Mouse (Mus musculus) CH12F3 (cell line): Measurements from ENCODE around the gene Arpc4.

Source experiments
- in situ Hi-C: fragments of 300-500 bp; cut with MboI; formaldehyde crosslinking; loops from 2 replicates; pipeline ENCODE4 v1.14.3; 2020; ENCODE audit warnings: low sequenced_read_pairs

Arpc4 gene

DNA sequence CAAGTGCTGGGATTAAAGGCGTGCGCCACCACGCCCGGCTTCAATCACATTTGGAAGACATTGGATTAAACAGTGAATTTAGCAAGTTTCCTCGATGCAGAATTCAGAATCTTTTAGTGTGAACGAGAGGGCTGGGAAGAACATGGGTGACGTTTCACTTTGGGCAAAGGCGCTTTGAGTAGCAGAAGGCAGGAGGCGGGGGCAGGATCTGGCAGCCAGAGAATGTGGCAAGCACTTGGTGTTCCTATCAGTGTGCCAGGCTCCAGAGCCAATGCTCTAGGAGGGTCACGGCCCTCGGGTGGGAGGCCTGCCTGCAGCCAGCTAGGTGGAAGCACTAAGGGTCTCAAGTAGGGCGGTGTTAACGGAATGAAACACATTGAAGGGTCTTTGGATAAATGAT is 24.2 kb downstream of the Arpc4 start:
- in situ Hi-C loops, result no loop called here

DNA sequence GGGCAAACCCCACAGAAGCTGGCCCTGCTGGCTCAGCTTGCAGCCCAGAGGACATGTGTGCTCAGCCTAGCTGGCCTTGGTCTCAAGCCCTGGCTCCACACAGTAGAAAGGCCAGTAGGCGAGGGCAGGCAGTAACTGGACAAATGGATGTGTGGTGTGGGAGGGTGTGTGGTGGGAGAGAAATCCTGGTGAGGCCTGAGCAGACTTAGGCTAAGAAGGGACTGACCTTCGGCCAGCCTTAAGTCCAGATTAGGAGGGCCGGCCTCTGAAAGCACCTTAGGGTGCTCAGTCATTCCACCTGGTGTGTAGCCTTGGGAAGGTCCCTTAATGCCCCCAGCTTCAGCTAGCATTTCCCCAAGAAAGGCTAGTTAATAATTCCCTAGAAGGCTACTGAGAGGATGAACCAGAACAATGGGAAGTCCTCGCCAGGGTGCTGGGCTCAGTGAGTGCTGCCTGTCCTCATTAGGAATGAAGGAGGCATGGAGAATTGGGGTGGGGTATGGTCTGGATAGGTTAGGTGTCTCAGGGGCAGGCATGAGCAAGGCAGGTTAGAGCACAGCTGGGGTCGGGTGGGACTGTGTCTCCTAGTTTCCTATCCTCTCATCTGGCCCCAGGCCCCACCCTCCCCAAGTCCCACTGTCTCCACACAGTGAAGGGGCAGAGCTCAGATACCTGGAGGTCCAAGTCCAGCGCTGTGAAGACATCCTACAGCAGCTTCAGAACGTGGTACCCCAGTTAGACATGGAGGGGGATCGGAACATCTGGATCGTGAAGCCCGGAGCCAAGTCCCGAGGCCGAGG is 26.9 kb downstream of the Arpc4 start:
- in situ Hi-C loops, result no loop called here

DNA sequence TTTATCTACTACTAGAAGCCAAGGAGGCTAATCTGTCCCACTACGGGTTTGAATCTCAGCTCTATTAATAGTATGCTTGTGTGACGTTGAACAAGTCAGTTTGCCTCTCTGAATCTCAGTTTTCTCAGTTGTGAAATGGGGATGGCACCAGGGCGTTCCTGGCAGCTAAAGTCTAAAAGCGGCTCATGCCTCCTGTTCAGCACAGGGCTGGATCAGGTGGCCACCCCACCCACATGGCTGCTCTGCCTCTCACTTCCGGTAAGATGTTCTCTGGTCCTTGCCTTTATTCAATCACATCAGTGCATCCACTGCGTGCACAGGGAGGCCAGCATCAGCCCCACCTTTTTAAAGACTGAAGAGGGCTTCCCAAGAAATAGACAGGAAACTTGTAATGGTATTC is 27.6 kb downstream of the Arpc4 start:
- in situ Hi-C loops, result no loop called here

DNA sequence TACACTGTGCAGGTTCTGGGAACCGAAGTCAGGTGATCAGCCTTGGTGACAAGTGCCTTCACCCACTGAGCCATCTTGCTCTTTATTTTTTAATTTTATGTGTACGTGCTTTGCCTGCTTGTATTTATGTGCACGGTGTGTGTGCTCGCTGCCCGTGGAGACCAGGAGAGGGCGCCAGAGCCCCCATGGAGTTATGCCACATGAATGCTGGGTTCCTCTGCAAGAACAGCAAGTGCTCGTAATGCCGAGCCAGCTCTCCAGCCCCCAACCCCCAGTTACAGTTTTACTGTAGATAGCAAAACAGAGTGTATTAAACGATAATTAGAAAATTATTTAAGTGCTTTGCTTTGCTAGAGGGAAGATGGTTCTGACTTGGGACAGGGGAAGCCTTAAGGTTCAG is 28.8 kb downstream of the Arpc4 start:
- in situ Hi-C loops, result no loop called here

DNA sequence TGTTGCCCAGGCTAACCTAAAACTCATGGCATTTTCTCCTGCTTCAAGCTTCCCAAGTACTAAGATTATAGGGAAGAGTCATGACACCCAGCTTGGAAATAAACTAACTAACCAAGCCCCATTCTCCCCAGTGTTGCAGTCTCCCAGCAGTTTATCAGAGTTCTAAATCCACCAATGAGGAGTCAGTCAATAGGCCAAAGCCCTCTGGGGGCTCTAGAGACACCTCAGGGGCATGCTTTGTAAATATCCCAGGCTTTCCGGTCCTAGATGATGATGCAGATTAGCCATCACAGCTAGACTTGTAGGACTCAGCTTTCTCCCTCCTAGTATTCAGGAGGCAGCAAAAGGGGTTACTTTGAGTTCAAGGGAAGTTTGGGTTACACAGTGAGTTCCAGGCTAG is 32.1 kb downstream of the Arpc4 start:
- in situ Hi-C loops, result no loop called here

DNA sequence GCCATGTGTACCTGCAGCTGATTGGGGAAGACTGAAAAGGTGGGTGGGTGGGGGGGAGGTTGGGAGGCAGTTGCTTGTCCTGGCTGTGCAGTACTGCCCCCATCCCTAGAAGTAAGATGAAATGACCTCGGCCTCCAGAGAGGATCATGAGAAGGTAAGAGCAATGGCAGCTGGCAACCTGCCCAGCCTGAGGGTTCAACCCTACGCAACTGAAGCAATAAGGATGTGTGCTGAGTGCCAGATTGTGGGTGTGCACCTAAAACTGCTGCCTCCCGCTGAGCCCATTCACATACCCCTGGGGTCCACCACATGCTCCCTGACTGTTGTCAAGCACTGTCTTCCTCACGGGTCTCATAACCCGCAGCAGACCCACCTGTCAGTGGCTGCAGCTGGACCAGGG is 38.5 kb downstream of the Arpc4 start:
- in situ Hi-C loops, result no loop called here

DNA sequence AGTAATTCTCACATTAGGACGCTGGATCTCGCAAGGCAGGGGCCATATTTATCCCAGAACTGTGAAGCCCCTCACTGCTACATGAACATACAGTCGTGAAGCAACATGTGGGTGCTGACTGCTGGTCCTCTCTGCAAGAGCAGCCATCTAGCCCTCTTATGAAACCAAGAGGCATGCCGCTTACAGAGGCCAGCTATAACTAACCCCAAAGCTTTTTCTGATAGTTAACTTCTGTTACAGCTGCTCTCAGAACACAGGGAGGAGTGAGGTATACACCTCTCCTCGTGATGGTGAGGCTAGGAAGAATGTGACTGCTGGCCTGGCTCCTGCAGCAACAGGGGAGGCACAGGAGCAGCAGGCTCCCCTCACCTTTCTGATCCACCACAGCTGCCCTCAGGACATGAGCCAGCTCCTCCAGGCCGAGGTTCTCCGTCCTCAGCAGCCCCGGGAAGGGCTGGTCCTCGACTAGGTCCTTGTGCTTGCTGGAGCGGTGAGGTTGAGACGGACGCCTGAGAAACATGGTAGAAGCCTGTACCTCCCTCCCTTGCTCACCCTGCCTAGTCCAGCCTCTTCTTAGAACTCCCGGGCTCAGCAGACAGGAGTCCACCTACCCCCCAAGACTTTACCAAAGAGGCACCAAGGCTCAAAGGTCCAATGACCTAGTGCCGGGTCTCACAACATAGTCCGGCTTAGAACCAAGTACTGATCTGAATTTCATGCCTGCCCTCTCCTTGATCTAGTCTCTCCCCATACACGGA is 40.7 kb downstream of the Arpc4 start:
- in situ Hi-C loops, result no loop called here

DNA sequence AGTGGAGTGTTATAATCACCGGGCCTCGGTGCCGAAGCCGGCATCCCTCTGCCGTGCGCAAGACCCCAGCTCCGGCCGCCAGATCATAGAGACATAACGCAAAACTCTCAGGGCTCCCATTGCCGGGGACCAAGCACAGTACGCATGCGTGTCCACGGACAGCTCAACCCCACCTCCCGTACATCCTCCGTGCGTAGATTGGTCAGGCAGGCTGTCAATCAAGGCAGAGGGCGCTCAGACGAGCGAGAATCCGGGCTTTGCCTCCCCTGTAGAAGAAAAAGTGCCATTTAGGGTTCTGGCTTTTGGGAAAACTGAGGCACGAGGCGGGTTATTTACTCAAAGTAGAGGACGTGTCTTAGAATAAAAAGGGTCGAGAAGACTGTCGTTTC is 41.3 kb downstream of the Arpc4 start, which contains the start of gene Rpusd3:
Rpusd3 (minus strand) TSS at position 142 of the 389 bp plus-strand sequence.
- in situ Hi-C loops, result no loop called here

DNA sequence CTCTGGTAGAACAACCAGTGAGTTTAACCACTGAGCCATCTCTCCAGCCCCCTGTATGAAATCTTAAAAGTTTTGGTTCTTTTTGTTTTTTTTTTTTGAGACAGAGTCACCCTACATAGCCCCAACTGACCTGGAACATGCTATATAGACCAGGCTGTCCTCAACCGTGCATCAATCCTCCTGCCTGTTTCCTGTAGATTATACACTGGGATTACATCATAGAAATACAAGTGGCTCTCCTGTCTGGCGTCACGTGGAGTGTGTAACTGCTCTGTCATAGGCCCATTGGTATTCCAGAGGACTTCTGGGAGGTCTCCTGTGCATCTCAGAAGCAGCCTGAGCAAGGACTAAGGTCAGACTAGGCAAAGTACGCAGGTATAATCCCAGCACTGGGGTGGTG is 45.1 kb downstream of the Arpc4 start:
- in situ Hi-C loops, result no loop called here

DNA sequence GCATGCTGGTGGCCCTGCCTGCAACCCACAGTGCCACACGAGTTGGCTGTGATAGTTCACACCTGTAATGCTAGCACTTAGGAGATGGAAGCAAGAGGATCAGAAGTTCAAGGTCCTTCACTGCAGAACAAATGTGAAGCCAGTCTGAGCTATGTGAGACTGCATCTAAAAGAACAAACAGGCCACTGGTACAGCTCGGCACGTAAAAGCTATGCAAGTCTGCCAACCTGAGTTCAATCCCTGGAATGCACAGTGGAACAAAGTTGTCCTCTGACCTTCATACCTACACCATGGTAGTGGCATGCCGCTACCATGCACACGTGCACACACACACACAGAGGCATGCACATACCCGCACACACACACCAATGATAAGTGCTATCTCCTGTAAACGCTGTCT is 46.3 kb downstream of the Arpc4 start:
- in situ Hi-C loops, result no loop called here

DNA sequence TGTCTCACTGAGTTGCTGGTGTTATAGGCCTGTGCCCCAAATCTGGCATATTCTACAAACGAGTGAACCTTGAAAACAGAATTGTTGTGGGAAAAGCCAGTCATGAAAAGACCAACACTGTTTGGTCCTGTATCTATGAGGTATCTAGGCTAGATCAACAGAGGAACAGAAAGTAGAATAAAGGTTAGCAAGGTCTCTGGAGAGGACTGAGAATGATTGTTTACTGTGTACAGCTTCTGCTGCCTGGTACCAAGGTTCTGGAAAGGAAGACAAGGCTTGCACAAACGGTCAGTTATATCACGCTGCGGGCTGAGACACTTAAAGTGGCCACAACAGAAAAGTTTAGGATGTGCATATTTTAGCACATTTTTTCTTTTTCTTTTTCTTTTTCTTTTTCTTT is 48.8 kb downstream of the Arpc4 start:
- in situ Hi-C loops, result no loop called here

DNA sequence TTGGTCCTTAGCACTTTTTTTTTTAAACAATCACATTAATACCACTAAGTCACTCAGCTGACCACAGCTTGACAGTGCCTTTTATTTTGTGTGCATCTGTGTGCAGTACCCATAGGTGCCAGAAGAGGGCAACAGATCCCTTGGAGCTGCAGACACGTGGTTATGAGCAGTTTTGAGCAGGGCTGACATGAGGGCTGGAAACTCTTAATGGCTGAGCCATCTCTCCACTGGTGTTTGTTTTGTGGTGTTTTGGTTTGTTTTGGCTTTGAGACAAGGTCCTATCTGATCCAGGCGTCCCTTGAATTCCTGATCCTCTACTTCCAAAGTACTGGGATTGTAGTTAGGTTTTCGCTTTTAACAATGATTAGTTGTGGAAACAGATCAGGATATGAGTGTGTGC is 49.5 kb downstream of the Arpc4 start:
- in situ Hi-C loops, result no loop called here

DNA sequence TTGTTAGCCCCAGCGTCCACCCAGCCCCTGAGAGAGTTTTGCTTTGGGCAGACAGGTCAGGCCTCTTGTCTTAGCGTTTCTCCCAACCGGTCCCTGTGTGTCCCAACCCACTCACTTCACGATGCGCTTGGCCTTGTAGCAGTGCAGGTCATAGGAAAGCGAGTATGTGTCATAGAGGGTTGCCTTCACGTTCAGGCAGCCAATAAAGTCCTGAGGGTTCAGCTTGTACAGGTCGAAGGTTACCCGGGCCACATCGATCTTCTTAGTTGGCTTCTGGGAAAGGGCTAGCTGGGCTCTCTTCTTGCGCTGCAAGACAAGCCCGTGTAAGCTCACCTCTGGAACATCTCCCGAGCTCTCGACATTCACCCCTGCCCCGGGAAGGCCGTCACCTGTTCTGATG is 50.1 kb downstream of the Arpc4 start:
- in situ Hi-C loops, result no loop called here

DNA sequence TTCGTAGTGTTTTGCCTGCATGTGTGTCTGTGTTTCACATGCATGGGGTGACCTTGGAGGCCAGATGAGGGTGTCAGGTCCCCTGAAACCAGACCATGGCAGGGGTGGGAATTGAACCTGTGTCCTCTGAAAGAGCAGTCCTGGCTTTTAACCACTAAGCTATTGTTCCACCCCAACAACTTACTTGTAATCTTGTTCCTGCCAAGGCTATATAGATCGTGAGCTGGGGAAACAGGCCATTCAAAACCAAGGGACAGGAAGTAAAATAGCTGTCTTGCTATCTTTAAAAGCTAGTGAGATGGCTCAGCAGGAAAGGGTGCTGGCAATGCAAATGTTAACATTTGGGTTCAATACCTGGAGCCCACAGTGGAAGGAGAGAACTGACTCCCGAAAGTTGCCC is 52.0 kb downstream of the Arpc4 start:
- in situ Hi-C loops, result no loop called here

DNA sequence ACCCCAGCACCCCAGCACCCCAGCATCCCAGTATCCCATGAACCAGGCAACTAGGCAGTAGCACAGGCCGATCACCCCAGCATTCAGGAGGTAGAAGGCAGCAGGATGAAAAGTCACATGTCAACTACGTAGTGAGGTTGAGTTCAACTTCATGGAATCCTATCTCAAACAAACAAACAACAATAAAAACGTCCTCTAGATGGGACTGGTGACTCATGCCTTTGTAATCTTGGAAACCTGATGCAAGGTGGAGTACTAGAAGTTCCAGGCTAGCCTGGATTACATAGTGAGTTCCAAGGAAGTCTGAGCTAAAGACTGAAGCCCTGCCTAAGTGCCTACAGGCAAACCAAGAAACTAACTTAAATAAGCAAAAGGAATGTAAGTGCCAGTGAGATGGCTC is 52.9 kb downstream of the Arpc4 start:
- in situ Hi-C loops, result no loop called here

DNA sequence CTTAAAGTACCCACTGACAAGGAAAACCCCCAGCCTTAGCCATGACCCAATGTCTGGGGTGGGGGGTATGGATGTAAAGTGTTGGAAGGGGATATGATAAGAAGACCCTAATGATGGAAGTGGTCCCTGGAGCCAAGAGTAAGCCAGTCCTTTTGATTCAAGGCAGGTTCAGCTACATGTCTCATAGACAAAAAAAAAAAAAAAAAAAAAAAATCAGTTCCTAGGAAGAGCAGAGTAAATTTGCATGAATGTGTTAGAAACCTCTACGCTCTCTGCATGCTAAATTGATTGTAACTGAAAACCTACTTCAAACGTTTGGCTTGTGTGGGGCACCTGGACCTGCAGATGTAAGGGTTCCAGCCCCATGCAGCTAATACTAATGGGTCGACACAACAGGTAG is 53.9 kb downstream of the Arpc4 start:
- in situ Hi-C loops, result no loop called here

DNA sequence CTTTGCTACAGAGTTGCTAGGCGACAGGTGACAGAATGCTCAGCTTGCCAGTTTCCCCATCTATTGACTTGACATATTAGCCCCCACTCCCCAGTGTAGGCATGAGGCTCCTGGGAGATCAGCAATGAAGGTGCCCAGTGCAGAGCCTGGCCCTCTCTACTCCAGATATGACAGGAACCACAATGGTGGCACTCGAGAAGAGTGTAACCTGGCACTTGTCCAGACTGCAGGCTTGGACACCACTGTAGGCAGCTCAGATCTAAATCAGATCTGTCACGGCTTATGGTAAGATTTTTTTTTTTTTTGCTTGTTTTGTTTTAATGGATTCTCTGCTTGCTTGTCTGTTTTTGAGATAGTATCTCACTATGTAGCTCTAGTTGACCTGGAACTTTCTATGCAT is 55.7 kb downstream of the Arpc4 start:
- in situ Hi-C loops, result no loop called here

DNA sequence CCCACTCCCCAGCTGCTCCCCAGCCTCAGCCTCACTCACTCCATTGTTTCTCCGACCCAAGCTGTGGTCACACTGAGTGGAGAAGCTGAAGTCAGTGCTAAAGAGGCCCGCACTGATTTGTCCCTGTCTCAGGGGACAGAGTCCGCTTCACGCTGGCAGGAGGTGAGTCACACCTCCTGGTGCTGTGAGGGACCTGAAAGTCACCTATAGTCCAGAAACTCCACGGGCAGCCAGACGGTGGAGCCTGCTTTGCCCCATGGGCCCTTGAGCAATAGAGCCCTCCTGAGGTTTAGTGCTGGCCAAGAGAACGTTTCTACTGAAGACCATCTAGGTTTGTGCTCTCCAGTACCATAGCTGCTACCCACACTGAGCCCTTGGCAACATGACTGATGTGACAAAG is 56.8 kb downstream of the Arpc4 start:
- in situ Hi-C loops, result no loop called here

DNA sequence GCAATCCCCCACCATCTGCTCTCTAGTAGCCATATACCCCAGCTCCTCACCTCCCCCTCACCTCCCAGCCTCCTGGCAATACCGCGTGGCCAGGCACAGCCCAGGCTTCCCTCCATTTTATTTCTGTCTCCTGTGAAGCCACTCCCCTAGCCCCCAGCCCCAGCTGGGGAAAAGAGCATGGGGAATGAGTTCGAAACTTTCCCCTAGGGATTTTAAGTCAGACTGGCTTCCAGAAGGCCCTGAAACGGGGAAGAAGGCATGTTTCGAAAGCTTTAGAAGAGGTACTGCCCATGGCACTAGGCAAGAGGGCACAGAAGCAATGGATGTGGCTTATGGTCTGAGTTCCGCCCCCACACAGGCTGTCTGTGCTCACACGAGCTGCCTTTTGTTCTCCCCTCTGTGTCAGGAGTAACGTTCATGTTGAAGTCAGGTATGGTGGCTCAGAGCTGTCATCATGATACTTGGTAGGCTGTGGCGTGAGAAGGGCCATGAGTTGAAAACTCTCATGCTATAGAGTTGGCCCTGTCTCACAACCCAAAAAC is 57.8 kb downstream of the Arpc4 start, which contains the start of gene Cidec:
Cidec (minus strand) TSS at position 97 of the 542 bp plus-strand sequence.
- in situ Hi-C loops, result no loop called here

DNA sequence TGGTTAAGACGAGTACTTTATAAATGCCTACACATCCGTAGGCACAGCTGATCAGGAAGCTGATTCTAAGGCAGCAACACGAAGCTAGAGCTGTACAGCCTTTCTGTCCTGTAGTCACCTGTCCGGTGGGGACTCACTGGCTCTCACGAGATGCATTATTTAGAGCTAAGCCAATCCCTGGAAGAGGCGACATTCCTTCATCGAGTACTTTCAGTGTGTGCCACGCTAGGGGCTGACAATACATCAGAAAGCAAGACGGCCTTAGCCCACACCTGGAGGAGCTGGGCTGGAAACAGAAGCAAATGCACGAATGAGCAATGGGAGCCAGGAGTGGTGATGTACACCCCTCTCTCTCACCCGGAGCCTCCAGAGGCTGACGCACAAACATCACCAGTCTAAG is 59.2 kb downstream of the Arpc4 start:
- in situ Hi-C loops, result no loop called here

DNA sequence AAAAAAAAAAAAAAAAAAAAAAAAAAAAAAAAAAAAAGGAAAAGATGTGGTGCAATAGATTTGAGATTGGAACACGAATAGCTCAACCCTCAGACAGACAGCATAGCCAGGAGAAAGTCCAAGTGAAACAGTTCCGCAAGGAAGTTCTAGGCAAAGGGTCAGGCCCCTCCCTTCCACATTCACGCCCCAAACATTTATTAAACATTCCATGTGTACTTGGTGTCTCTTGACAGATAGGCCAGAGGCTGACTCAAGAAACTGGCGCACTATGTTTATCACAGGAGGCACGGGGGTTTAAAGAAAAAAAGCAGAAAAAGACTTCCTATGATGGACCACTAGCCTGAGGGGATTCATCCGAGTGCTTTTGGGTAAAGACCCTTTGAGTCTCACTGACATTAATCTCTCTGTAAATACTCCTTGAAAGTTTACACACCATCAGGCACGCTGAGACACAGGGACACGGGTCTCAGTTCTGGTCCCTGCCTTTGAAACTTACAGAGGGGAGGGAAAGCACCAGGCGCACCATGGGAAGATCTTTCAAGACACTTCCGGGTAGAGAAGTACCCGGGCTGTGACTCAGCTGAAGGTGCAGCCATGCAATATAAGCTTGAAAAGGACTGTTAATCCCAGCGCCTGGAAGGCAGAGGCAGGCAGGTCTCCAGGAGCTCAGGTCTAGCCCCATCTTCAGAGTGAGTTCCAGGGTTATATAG is 61.0 kb downstream of the Arpc4 start:
- in situ Hi-C loops, result no loop called here
